In the genomic region with DNA sequence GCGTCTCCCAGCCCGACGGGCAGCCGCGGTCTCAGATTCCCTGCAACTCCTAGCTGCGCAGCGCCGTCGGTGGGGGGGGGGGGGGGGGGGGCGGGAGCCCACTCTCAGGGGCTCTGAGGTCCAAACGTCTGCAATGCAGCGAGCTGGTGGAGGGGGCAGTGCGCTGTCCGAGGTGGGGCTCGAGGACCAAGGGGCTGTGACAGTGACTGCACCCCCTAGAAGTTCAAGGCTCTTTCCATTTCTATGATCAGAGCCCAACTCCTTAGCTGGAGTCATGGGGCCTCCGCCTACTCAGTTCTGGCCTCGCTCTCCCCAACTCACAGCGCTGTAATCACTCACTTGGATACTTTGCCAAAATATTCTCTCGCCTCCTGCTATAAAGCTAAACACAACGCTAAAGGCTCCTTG, we compare ENCODE assay signal across 8 mouse cellular contexts. TPM values are rescaled to one million over a fixed set of nuclear protein-coding genes. Genes with fewer than 3 reads are reported as not detected.
A peak's percentile ranks its signal among the peaks of the same experiment; 100 is the strongest.
DNase-seq lines count a peak whose midpoint lies in the region; ATAC-seq and TF ChIP-seq lines count a peak whose summit lies in the region.

No protein-coding gene starts in this region.

- H3K9ac ChIP-seq in limb, embryonic 14.5 days (ENCODE audit: low read depth, low read length, severe bottlenecking): peak overlapping the region; percentile 65
- no peak overlapping the region for H3K9ac ChIP-seq in stomach, embryonic 15.5 days

- H3K27ac ChIP-seq in spleen, adult 2 months (ENCODE audit: insufficient read depth, low read length): no peak overlapping the region
- H3K27ac ChIP-seq in limb, embryonic 14.5 days (replicated peaks; ENCODE audit: low read depth, low read length): no peak overlapping the region
- H3K27ac ChIP-seq in stomach, embryonic 15.5 days: 0 out of 2 replicates have a peak overlapping the region, but pooled peaks have one; percentile 18

- no peak for TF ChIP-seq POLR2A in spleen, adult 2 months (IDR thresholded peaks at IDR 0.05; ENCODE audit: low read depth, low read length)
- no peak for TF ChIP-seq POLR2A in limb, embryonic 14.5 days (IDR thresholded peaks at IDR 0.05; ENCODE audit: borderline replicate concordance, extremely low read depth, insufficient read depth, insufficient read length)

- no peak; the same call in 1 of the 2 replicates for ATAC-seq in limb, embryonic 14.5 days (ENCODE audit: low FRiP score, low read depth)
- ATAC-seq in stomach, embryonic 15.5 days (ENCODE audit: insufficient read depth, low FRiP score, low read depth): peak; percentile 4; the same call in 1 of the 2 replicates

- H3K4me3 ChIP-seq in spleen, adult 2 months (ENCODE audit: extremely low read depth, insufficient read depth, insufficient read length): peak overlapping the region; percentile 48; the same call in 1 of the 2 replicates
- H3K4me3 ChIP-seq in limb, embryonic 14.5 days (replicated peaks; ENCODE audit: low read length): peak overlapping the region; percentile 68
- H3K4me3 ChIP-seq in stomach, embryonic 15.5 days (replicated peaks): peak overlapping the region; percentile 65

- H3K27me3 ChIP-seq in spleen, adult 2 months (ENCODE audit: control insufficient read depth, insufficient read depth, low read length): peaks cover 17% of the 10 kb centered on the region
- peaks cover 13% of the 10 kb centered on the region for H3K27me3 ChIP-seq in limb, embryonic 14.5 days (ENCODE audit: control insufficient read depth, insufficient read depth, low read length)
- H3K27me3 ChIP-seq in stomach, embryonic 15.5 days (replicated peaks): peaks cover 33% of the 10 kb centered on the region

- H3K9me3 ChIP-seq in limb, embryonic 14.5 days (ENCODE audit: control insufficient read depth, low read length): no peaks in the 10 kb centered on the region
- no peaks in the 10 kb centered on the region for H3K9me3 ChIP-seq in stomach, embryonic 15.5 days

- H3K36me3 ChIP-seq in spleen, adult 2 months (ENCODE audit: control insufficient read depth, insufficient read depth, low read length): no peaks in the 10 kb centered on the region
- no peaks in the 10 kb centered on the region for H3K36me3 ChIP-seq in limb, embryonic 14.5 days (ENCODE audit: control insufficient read depth, insufficient read depth, low read length)
- H3K36me3 ChIP-seq in stomach, embryonic 15.5 days: no peaks in the 10 kb centered on the region

- no peak for TF ChIP-seq CTCF in spleen, adult 2 months (IDR thresholded peaks at IDR 0.05; ENCODE audit: extremely low read depth, insufficient read depth, insufficient read length, insufficient replicate concordance)

- 11% methylated on average over 19 of the region's 20 CpGs for WGBS in spleen, adult 2 months
- under 1% methylated on average over 10 of the region's 20 CpGs for WGBS in limb, embryonic 14.5 days
- 3% methylated on average over 10 of the region's 20 CpGs for WGBS in stomach, embryonic 15.5 days

- H3K4me1 ChIP-seq in spleen, adult 2 months (ENCODE audit: control insufficient read depth, insufficient read depth, insufficient read length): peaks cover 9% of the 10 kb centered on the region
- H3K4me1 ChIP-seq in limb, embryonic 14.5 days (ENCODE audit: control insufficient read depth, insufficient read depth, low read length): no peaks in the 10 kb centered on the region
- 0 out of 2 replicates have a peak, but pooled peaks cover 9% of the 10 kb centered on the region for H3K4me1 ChIP-seq in stomach, embryonic 15.5 days

- peak overlapping the region; percentile 100 for H3K4me2 ChIP-seq in limb, embryonic 14.5 days (replicated peaks; ENCODE audit: low read depth, low read length, severe bottlenecking)
- H3K4me2 ChIP-seq in stomach, embryonic 15.5 days: peak overlapping the region; percentile 99

- DNase-seq in cerebellum, adult 9-10 months: peak; percentile 56
- DNase-seq in cerebellum, adult 8-10 months: no peak
- DNase-seq in spleen, adult 2 months (ENCODE audit: low read depth in 1 of 2, low spot score in 2 of 2): no peak
- no peak for DNase-seq in spleen, postnatal 10 days (ENCODE audit: low spot score in 2 of 2)
- peak; percentile 35 for DNase-seq in limb, embryonic 14.5 days (ENCODE audit: low spot score)
- DNase-seq in thymus, postnatal 14 days: no peak
- no peak for DNase-seq in gastrocnemius, adult 18-20 months (ENCODE audit: low spot score)

RNA-seq across cellular contexts. Expression of a gene that starts 19.5 kb away (rescaled TPM):
- not detected in 2 replicates for polyA plus RNA-seq in spleen, adult 2 months (2012; rRNA removed)
- polyA plus RNA-seq in limb, embryonic 14.5 days (2012; rRNA removed): not detected in 2 replicates
- not detected in 2 replicates for polyA plus RNA-seq in limb, embryonic 14.5 days (2014; fragmentation: Nextera tagmentation; extraction: Ambion mirVana)
- polyA plus RNA-seq in stomach, embryonic 15.5 days (2015; fragmentation: Nextera tagmentation; extraction: Ambion mirVana): not detected in 2 replicates
- total RNA-seq in gastrocnemius, adult 18-20 months (2021): not detected

RNA-seq across cellular contexts. Expression of a gene that starts 51.1 kb away (rescaled TPM):
- 15.5 and 16.7 TPM in 2 replicates for polyA plus RNA-seq in spleen, adult 2 months (2012; rRNA removed)
- polyA plus RNA-seq in limb, embryonic 14.5 days (2012; rRNA removed): 93.0 and 94.8 TPM in 2 replicates
- 50.7 and 55.1 TPM in 2 replicates for polyA plus RNA-seq in limb, embryonic 14.5 days (2014; fragmentation: Nextera tagmentation; extraction: Ambion mirVana)
- 129 and 133 TPM in 2 replicates for polyA plus RNA-seq in stomach, embryonic 15.5 days (2015; fragmentation: Nextera tagmentation; extraction: Ambion mirVana)
- 10 to 100 TPM; 48.0 to 49.0 TPM for total RNA-seq in gastrocnemius, adult 18-20 months (2021)

Comparison
In these comparisons a context has a peak if more than half of its experiments do, and no peak if none do; other contexts are left out.
1. DNase-seq: peak in cerebellum, adult 9-10 months (single experiment) and limb, embryonic 14.5 days (single experiment); none in cerebellum, adult 8-10 months (single experiment), spleen, adult 2 months (0 of 2), spleen, postnatal 10 days (0 of 2), thymus, postnatal 14 days (single experiment) and gastrocnemius, adult 18-20 months (single experiment).
2. Peak in every context shown above with its lines, with median percentiles within 50 percentile points of each other: H3K4me3 ChIP-seq.